Mouse (Mus musculus) kidney, postnatal 14 days (tissue): ENCODE results near the gene Lrrc49.

ENCODE experiments used
- DNase-seq: peaks from one replicate; pipeline ENCODE4 v3.0.0; 2022; ENCODE audit warnings: mixed read lengths

Gene Lrrc49

GRCm38 (mm10) chr9:60592363-60592762 lies 95.6 kb downstream of the Lrrc49 start:
- DNase-seq, result no peak

- DNase-seq, result no peak
Observed at GRCm38 (mm10) chr9:60590871-60591624, 96.9 kb downstream of the Lrrc49 start.

GRCm38 (mm10) chr9:60588914-60589313 lies 99.0 kb downstream of the Lrrc49 start:
- DNase-seq, result no peak

GRCm38 (mm10) chr9:60586920-60587319 lies 101.0 kb downstream of the Lrrc49 start:
- no peak for DNase-seq

- no peak for DNase-seq
Observed at GRCm38 (mm10) chr9:60585206-60585605, 102.8 kb downstream of the Lrrc49 start.

- DNase-seq, result no peak
Observed at GRCm38 (mm10) chr9:60582553-60582952, 105.4 kb downstream of the Lrrc49 start.

GRCm38 (mm10) chr9:60573011-60573410 lies 114.9 kb downstream of the Lrrc49 start:
- no peak for DNase-seq

GRCm38 (mm10) chr9:60571725-60572124 lies 116.2 kb downstream of the Lrrc49 start:
- DNase-seq, result no peak

GRCm38 (mm10) chr9:60571041-60571440 lies 116.9 kb downstream of the Lrrc49 start:
- DNase-seq, result no peak

GRCm38 (mm10) chr9:60569366-60569765 lies 118.6 kb downstream of the Lrrc49 start:
- DNase-seq, result no peak

GRCm38 (mm10) chr9:60563809-60564208 lies 124.1 kb downstream of the Lrrc49 start:
- no peak for DNase-seq

GRCm38 (mm10) chr9:60562443-60563371 lies 125.3 kb downstream of the Lrrc49 start:
- DNase-seq, result peak; percentile 48

GRCm38 (mm10) chr9:60561641-60562289 lies 126.2 kb downstream of the Lrrc49 start:
- DNase-seq, result no peak

GRCm38 (mm10) chr9:60558507-60558906 lies 129.5 kb downstream of the Lrrc49 start:
- no peak for DNase-seq

GRCm38 (mm10) chr9:60551238-60551637 lies 136.7 kb downstream of the Lrrc49 start:
- DNase-seq, result no peak

- peak; percentile 73 for DNase-seq
Observed at GRCm38 (mm10) chr9:60548182-60548581, 139.8 kb downstream of the Lrrc49 start.

GRCm38 (mm10) chr9:60546169-60546568 lies 141.8 kb downstream of the Lrrc49 start:
- DNase-seq, result no peak

GRCm38 (mm10) chr9:60545361-60546096 lies 142.4 kb downstream of the Lrrc49 start:
- no peak for DNase-seq

GRCm38 (mm10) chr9:60543422-60544015 lies 144.4 kb downstream of the Lrrc49 start:
- DNase-seq, result no peak

GRCm38 (mm10) chr9:60530310-60530709 lies 157.6 kb downstream of the Lrrc49 start:
- no peak for DNase-seq

GRCm38 (mm10) chr9:60529348-60530243 lies 158.4 kb downstream of the Lrrc49 start:
- DNase-seq, result no peak
